Mouse (Mus musculus) gastrocnemius, postnatal 36 days (tissue): ENCODE data around the gene Elk4. TPM values are rescaled to one million over a fixed set of nuclear protein-coding genes. Genes with fewer than 3 reads are reported as not detected.
A peak's percentile ranks its signal among the peaks of the same experiment; 100 is the strongest.

Source experiments
- DNase-seq, 2 experiments: peaks; one replicate each; pipeline ENCODE4 v3.0.0; 2022
- intact Hi-C: fragments of 180-260 bp; cut with DNase I; formaldehyde crosslinking; loops from one replicate; pipeline ENCODE4 v1.15.1; 2025
- total RNA-seq, 2 experiments: library from RNA; stranded (reverse); gene quantifications; 2 replicates each; pipeline ENCODE4 v1.2.3; 2021

Elk4 gene
- total RNA-seq, 2 experiments from 2014 or later = 60.7 to 64.9 TPM

- no peak for DNase-seq
- intact Hi-C loops = loop anchor here (5.0 kb wide), 1 partner anchor 57 kb away; no protein-coding TSS in a partner anchor
Measured at GRCm38 (mm10) chr1:132060036-132060769, 52.8 kb downstream of the Elk4 start.

DNA sequence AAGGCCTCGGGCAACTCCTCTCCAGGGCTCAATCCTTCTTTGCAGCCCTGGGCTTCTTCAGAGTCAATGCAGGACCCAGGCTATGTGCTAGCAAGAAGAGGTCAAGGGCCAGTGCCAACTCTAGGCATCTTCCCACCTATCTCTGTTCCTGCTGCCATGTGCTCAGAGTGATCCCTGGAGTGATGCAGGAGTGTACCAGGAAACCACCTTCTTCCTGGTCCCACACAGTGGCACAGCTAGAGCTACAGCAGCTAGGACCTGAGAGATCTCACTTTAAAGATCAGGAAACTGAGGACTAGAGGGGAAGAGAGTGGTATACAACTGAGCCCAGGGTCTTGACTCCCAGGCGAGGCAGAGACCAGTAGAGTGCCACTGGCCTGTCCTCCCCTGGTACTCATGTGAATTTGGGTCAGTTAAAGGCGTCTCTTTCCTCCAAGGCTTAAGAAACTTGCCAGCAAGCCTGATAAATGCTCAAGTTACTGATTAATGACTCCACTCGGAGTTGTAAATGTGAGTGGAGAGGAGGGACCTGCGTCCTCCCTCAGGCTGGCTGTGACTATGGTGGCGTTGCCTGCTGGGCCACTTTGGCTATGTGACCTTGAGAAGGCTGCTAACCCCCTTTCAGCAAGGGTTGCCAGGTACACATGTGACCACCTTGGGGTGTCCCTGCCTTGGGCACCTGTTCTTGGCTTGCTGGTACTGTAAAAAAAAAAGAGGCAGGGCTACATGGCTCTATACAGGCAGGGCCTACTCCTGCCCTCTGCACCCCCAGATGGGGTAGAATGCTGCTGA, 54.5 kb downstream of the Elk4 start:
- DNase-seq = no peak
- intact Hi-C loops = loop anchor here (5.0 kb wide), 1 partner anchor 55 kb away; no protein-coding TSS in a partner anchor

- DNase-seq = no peak
- intact Hi-C loops = loop anchor here (5.0 kb wide), 1 partner anchor 54 kb away; no protein-coding TSS in a partner anchor
Measured at GRCm38 (mm10) chr1:132063096-132063495, 55.7 kb downstream of the Elk4 start.

DNA sequence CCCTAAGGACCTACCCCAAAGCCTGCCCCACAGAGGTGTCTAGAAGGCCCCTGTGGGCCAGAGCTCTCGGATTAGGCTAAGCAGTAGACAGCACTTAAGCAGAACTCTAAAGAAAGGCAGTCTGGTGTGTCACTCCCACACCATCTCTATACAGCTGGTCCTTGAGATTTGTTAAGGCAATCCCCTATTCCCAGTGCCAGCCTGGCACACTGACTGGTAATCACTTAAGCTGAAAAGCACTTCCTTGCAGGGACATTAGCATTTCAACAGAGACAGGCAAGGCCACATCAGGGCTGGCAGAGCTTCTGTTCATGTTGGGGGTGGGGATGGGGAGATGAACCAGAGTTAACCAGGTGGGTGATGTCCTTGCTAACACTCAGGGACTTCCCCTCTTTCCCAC, 57.6 kb downstream of the Elk4 start:
- intact Hi-C loops = no loop called here
- DNase-seq = no peak

DNA sequence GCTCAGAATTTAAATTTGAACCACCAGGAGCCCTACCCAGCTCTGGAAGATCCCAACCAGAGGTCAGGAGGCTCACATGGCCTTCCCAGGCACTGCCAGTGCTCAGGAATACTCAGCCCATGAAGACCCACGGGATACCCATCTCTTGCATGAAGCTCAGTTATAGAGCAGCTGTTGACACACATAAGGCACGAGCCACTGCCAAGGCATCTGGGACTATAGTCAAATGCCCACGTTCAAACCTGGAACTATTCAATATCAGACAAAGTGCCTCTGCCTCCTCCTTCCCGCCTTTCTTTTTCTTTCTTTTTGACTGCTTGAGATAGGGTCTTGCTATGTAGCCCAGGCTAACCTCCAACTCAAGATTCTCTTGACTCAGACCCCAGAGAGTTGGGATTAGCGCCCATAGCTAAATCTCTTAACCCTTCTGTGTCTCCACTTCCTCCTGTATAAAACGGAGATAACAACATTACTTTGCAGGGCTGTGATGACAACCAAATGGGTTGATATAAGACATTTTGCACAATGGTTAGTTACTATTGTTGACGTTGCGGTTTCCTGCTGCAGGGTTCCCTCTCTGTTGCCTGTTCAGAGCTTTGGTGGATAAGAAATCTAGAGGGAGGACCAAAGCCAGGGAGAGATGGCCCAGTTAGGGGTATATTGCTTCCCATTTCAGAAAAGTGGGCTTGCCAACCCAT, 58.2 kb downstream of the Elk4 start:
- intact Hi-C loops = no loop called here
- DNase-seq = no peak

DNA sequence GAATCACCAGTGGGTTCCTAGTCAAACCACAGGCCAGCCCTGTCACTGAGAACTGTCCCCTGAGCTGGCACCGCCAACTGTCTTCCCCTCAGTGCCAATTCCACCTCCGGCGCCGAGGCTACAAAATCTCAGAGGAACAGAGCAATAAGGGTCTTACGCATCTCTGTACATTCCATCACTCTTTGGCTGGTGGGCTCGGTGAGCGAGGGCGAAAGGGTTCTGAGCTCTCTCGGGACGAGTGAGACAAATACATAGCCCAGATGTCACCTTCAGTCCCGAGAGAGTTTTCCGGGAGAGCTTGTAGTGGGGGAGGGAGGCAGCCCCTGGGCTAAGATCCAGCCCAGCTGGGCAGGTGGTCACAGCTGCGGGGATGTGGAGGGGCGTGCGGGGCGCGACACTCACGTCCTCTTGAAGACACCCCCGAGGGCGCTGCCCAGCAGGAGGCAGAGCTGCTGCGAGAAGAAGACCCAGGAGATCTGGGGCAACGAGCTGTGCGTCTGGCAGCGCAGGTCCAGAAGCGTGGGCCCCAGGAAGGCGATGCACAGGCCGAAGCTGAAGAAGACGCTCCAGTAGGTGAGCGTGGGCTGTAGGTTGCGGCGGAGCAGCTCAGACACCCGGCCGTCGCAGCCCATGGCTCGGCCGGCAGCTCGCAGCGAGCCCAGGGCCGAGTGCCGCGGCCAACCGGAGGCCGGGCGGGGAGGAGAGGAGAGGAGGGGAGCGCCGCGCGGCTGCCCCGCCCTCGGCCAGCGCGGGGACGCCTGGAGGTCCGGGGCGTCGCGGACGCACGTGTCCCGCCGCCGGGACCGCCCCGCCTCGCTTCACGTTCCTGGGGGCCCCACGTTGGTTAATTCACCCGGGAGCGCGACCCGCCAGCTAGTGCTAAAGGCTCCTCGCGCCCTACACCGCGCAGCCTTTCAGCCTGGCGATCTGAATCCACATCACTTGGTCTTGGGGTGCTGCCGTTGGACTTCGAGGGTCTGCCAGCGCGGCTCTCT, 60.2 kb downstream of the Elk4 start, which contains the start of gene Mfsd4a:
Gene Mfsd4a (minus strand): TSS at position 802 of the 995 bp plus-strand sequence.
- intact Hi-C loops = no loop called here
- DNase-seq = peak in 1 of 2 experiments; percentile 34

DNA sequence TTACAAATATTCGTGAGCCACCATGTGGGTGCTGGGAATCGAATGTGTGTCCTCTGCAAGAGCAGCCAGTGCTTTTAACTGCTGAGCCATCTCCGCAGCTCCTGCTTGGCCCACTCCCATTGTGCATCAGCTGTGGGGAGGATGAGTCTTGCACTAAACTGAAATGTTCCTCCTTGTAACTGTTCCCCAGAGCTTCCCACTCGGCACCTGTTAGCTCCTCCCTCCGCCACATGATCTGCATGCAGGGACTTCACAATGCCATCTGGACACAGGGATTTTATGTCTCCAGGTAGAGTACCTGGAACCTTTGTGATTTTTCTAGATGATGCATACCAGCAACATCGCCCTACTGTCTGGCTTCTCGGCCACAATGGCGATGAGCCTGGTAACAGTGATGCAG, 62.0 kb downstream of the Elk4 start:
- no peak for DNase-seq
- intact Hi-C loops = no loop called here

DNA sequence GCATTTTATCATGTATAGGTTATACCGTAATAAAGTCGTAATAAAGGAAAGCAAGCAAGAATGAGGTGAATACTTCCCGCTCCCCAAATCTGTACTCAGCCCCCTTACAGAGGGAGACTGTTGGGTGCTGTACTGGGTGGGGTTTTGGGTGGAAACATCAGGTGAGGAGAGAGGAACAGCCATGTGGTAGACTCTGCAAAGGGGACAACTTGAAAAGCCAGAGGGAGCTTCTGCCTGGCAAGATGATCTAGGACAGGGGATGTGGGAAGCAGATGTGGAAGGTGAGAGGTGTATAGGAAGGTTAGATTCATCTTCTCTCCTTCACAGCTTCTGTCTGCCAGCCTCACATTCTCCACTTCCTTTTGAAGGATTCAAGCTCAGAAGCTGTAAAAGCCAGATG, 63.3 kb downstream of the Elk4 start:
- no peak for DNase-seq
- intact Hi-C loops = no loop called here

DNA sequence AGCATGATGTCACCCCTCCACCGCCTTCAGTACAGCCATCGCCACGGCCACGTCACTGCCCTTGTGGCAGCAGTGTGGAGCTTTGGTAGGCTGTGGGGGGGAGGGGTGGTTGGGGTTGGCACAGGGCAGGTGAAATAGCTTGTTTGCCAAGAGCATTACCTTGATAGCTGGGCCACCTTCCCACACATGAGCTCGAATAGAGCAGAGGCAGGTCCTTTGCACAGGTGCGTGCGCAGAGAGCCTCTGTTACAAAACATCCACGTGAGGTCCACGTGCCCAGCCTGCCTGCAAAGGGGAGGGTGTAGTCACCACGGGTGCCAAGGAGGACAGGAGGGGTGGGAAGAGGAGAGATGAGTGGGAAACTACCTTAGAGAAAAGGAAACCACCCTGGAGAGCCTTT, 68.2 kb downstream of the Elk4 start:
- intact Hi-C loops = no loop called here

DNA sequence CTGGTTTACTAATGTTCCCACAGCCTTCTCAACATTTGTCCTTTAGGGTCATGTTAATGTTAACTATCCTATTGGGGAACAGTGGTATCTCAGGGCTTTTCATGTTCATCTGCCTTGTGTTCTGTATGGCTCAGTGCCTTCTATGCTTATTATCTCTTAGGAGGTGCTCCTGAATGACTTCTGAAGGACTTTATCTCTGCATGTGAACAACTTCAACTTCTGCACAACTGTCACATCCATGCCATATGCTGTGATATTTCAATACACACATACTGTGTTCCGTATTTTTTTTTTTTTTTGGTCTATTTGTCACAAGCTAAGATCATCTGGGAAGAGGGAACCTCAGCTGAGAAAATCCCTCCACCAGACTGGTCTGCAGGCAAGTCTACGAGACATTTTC, 71.0 kb downstream of the Elk4 start:
- no peak for DNase-seq
- intact Hi-C loops = no loop called here

More for the DNA sequence above, 68.2 kb downstream of the Elk4 start:
- no peak for DNase-seq

Other genes starting within 250 kb of the Elk4 start
- under 1 TPM; 0.57 to 0.69 TPM for gene Pm20d1, start 210.2 kb upstream of the Elk4 start, total RNA-seq
- 10 to 100 TPM; 37.2 to 47.2 TPM for gene Slc41a1, start 180.1 kb upstream of the Elk4 start, total RNA-seq
- 1 to 10 TPM; 5.0 to 5.9 TPM for gene Rab29, start 140.4 kb upstream of the Elk4 start, total RNA-seq
- gene Nucks1, start 97.1 kb upstream of the Elk4 start, total RNA-seq = 10 to 100 TPM; 55.6 to 61.1 TPM
- 1 to 10 TPM; 1.9 to 2.1 TPM for gene Slc45a3, start 44.6 kb upstream of the Elk4 start, total RNA-seq
- 1 to 10 TPM; 3.7 to 3.9 TPM for gene Mfsd4a, start 60.5 kb downstream of the Elk4 start, total RNA-seq
- 1 to 10 TPM; 2.5 to 4.2 TPM for gene Cdk18, start 132.1 kb downstream of the Elk4 start, total RNA-seq
- gene Lemd1, start 183.8 kb downstream of the Elk4 start, total RNA-seq = not detected
- not detected for gene AC124108.1, start 183.8 kb downstream of the Elk4 start, total RNA-seq
- not detected for gene Gm10188, start 222.2 kb downstream of the Elk4 start, total RNA-seq